Mouse (Mus musculus): ENCODE measurements around the gene Pnck. TPM values are rescaled to one million over a fixed set of nuclear protein-coding genes. Genes with fewer than 3 reads are reported as not detected.

Pnck gene
- total RNA-seq, 2 experiments from 2014 or later, result 0.21 to 1.2 TPM

- no peak for ATAC-seq (replicated peaks; ENCODE audit: poor library complexity)
Observed at GRCm38 (mm10) chrX:73645121-73645520, 14.8 kb downstream of the Pnck start.

- ATAC-seq (replicated peaks; ENCODE audit: poor library complexity), result peak; percentile 20; the same call in 1 of the 2 replicates
Observed at GRCm38 (mm10) chrX:73639901-73640469, 19.9 kb downstream of the Pnck start.

- peak; percentile 68 for ATAC-seq (replicated peaks; ENCODE audit: poor library complexity)
Observed at GRCm38 (mm10) chrX:73639255-73639675, 20.7 kb downstream of the Pnck start, which contains the start of gene Dusp9. Gene Dusp9, plus strand, starts transcription at chrX:73639419.

- no peak for ATAC-seq (replicated peaks; ENCODE audit: poor library complexity)
Observed at GRCm38 (mm10) chrX:73637415-73637814, 22.5 kb downstream of the Pnck start.

- peak; percentile 26; the same call in 1 of the 2 replicates for ATAC-seq (replicated peaks; ENCODE audit: poor library complexity)
Observed at GRCm38 (mm10) chrX:73635425-73635824, 24.5 kb downstream of the Pnck start.

- ATAC-seq (replicated peaks; ENCODE audit: poor library complexity), result no peak
Observed at GRCm38 (mm10) chrX:73626981-73627380, 32.9 kb downstream of the Pnck start.

- no peak for ATAC-seq (replicated peaks; ENCODE audit: poor library complexity)
Observed at GRCm38 (mm10) chrX:73619890-73620289, 40.0 kb downstream of the Pnck start.

GRCm38 (mm10) chrX:73619401-73619800 is 40.5 kb downstream of the Pnck start:
- no peak for ATAC-seq (replicated peaks; ENCODE audit: poor library complexity)

- no peak for ATAC-seq (replicated peaks; ENCODE audit: poor library complexity)
Observed at GRCm38 (mm10) chrX:73615876-73616275, 44.0 kb downstream of the Pnck start.

GRCm38 (mm10) chrX:73613665-73614064 is 46.3 kb downstream of the Pnck start:
- no peak for ATAC-seq (replicated peaks; ENCODE audit: poor library complexity)

Other genes with a start within 250 kb of the Pnck start
- not detected in 2 replicates for gene Zfp92, start 249.0 kb downstream of the Pnck start, total RNA-seq (2015)
- 0.14 TPM in 1 of 2 replicates, not detected in the other for gene Zfp92, start 249.0 kb downstream of the Pnck start, total RNA-seq (2017)
- not detected in 2 replicates for gene Trex2, start 224.8 kb downstream of the Pnck start, total RNA-seq (2015)
- gene Trex2, start 224.8 kb downstream of the Pnck start, total RNA-seq (2017), result not detected in 2 replicates
- gene Haus7, start 201.1 kb downstream of the Pnck start, total RNA-seq (2015), result 27.1 and 34.7 TPM in 2 replicates
- gene Haus7, start 201.1 kb downstream of the Pnck start, total RNA-seq (2017), result 48.9 and 63.1 TPM in 2 replicates
- 1.3 and 1.4 TPM in 2 replicates for gene Bgn, start 176.5 kb downstream of the Pnck start, total RNA-seq (2015)
- gene Bgn, start 176.5 kb downstream of the Pnck start, total RNA-seq (2017), result 0.30 TPM in 1 of 2 replicates, not detected in the other
- not detected in 2 replicates for gene Atp2b3, start 157.0 kb downstream of the Pnck start, total RNA-seq (2015)
- gene Atp2b3, start 157.0 kb downstream of the Pnck start, total RNA-seq (2017), result not detected in 2 replicates
- gene Dusp9, start 20.7 kb downstream of the Pnck start, total RNA-seq (2015), result 0.22 and 0.67 TPM in 2 replicates
- 0.44 and 0.67 TPM in 2 replicates for gene Dusp9, start 20.7 kb downstream of the Pnck start, total RNA-seq (2017)
- 0.07 and 0.61 TPM in 2 replicates for gene Slc6a8, start 13.0 kb upstream of the Pnck start, total RNA-seq (2015)
- 0.04 TPM in 1 of 2 replicates, not detected in the other for gene Slc6a8, start 13.0 kb upstream of the Pnck start, total RNA-seq (2017)
- gene Bcap31, start 56.1 kb upstream of the Pnck start, total RNA-seq (2015), result 265 and 285 TPM in 2 replicates
- 218 and 226 TPM in 2 replicates for gene Bcap31, start 56.1 kb upstream of the Pnck start, total RNA-seq (2017)
- 34.7 and 37.8 TPM in 2 replicates for gene Abcd1, start 56.5 kb upstream of the Pnck start, total RNA-seq (2015)
- 13.6 and 19.4 TPM in 2 replicates for gene Abcd1, start 56.5 kb upstream of the Pnck start, total RNA-seq (2017)
- gene Plxnb3, start 97.0 kb upstream of the Pnck start, total RNA-seq (2015), result not detected in 2 replicates
- gene Plxnb3, start 97.0 kb upstream of the Pnck start, total RNA-seq (2017), result 0.50 TPM in 1 of 2 replicates, not detected in the other
- not detected in 2 replicates for gene Srpk3, start 114.3 kb upstream of the Pnck start, total RNA-seq (2015)
- gene Srpk3, start 114.3 kb upstream of the Pnck start, total RNA-seq (2017), result 0.20 TPM in 1 of 2 replicates, not detected in the other
- gene Idh3g, start 126.8 kb upstream of the Pnck start, total RNA-seq (2015), result 376 and 396 TPM in 2 replicates
- 231 and 238 TPM in 2 replicates for gene Idh3g, start 126.8 kb upstream of the Pnck start, total RNA-seq (2017)
- gene Ssr4, start 126.9 kb upstream of the Pnck start, total RNA-seq (2015), result 537 and 612 TPM in 2 replicates
- gene Ssr4, start 126.9 kb upstream of the Pnck start, total RNA-seq (2017), result 295 and 337 TPM in 2 replicates
- gene Pdzd4, start 164.9 kb upstream of the Pnck start, total RNA-seq (2015), result 0.32 and 0.51 TPM in 2 replicates
- 1.2 and 2.1 TPM in 2 replicates for gene Pdzd4, start 164.9 kb upstream of the Pnck start, total RNA-seq (2017)
- gene Avpr2, start 232.0 kb upstream of the Pnck start, total RNA-seq (2015), result not detected in 2 replicates
- 0.12 and 0.30 TPM in 2 replicates for gene Avpr2, start 232.0 kb upstream of the Pnck start, total RNA-seq (2017)
- 1.3 and 1.5 TPM in 2 replicates for gene L1cam, start 236.0 kb upstream of the Pnck start, total RNA-seq (2015)
- gene L1cam, start 236.0 kb upstream of the Pnck start, total RNA-seq (2017), result 0.17 and 0.46 TPM in 2 replicates